Mouse (Mus musculus): ENCODE data around the gene Slc12a4. TPM values are rescaled to one million over a fixed set of nuclear protein-coding genes. Genes with fewer than 3 reads are reported as not detected.
"Not testable (repeated sequence)": the region's sequence is repeated elsewhere in the genome, so short reads cannot be mapped to it uniquely, and the experiment has no call there.

Slc12a4 gene
- 3.7 and 4.4 TPM in 2 replicates for total RNA-seq (2014; fragmentation: Nextera tagmentation)
- total RNA-seq (2017) = 6.6 and 7.2 TPM in 2 replicates
- polyA plus RNA-seq (2012) = 7.4 and 8.7 TPM in 2 replicates

DNA sequence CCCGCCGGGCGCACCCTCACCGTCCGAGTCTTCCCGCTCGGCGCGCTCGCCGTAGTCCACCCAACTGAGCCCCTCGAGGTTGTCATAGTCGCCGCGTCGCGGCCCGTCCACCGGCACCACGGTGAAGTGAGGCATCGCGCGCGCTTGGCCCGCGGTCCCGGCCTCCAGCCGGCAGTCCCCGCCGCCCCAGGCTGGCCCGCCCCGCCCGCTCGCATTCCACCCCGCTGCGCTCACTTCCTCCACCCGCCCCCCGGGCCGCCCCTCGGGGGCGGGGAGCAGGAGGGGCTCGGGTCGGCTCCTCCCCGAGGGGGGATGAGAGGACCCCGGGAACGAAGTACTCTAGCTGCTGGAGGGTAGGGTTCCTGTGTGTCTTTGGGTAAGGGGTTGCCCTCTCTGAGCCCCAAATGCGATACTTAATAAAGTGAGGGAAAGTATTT lies at the start of gene Slc12a4:
Gene Slc12a4 (minus strand): TSS at position 193 of the 437 bp plus-strand sequence.
- peaks cover 33% of the 10 kb centered on the region for H3K36me3 ChIP-seq (replicated peaks)
- no peaks in the 10 kb centered on the region for H3K27me3 ChIP-seq (ENCODE audit: insufficient read depth, low read length)
- TF ChIP-seq GATA1 (IDR thresholded peaks at IDR 0.05; ENCODE audit: borderline replicate concordance, low read length) (no peak), TAL1 (conservative IDR thresholded peaks at IDR 0.05; ENCODE audit: low read depth, low read length) (no peak), POLR2AphosphoS5 (IDR thresholded peaks at IDR 0.05; ENCODE audit: insufficient replicate concordance, low read depth, low read length) (no peak), GATA2 (IDR thresholded peaks at IDR 0.05; ENCODE audit: borderline replicate concordance, low read depth, low read length) (no peak), CTCF (IDR thresholded peaks at IDR 0.05; ENCODE audit: low read depth, low read length) (no peak)
- peak within 1 kb of the TSS; percentile 96 for H3K4me3 ChIP-seq (ENCODE audit: low read depth, low read length)
- DNase-seq (ENCODE audit: low spot score) = peak; percentile 92
- H3K4me1 ChIP-seq (ENCODE audit: insufficient read depth, low read depth, low read length) = peaks cover 48% of the 10 kb centered on the region
- peak; percentile 35; the same call in 1 of the 2 replicates for ATAC-seq (ENCODE audit: extremely low read depth, insufficient number of reproducible peaks, low FRiP score, poor library complexity, severe bottlenecking)
- H3K9me3 ChIP-seq (replicated peaks) = no peaks in the 10 kb centered on the region

DNA sequence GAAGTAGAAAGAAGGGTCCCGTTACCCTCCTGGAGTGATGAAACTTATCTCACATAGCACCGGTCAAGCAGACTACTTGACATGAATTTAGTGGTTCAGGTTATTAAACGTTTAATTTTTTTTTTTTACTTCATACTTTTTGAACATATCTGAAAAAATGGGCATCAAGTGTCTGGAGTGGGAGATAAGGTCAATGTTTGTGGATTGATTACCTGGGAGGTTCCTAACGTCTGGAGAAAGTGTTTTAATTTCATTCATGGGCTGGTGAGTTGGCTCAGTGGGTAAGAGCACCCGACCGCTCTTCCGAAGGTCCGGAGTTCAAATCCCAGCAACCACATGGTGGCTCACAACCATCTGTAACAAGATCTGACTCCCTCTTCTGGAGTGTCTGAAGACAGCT lies 46.3 kb upstream of the Slc12a4 start:
- peak; percentile 46 for DNase-seq (ENCODE audit: low spot score)
- TF ChIP-seq TAL1 (conservative IDR thresholded peaks at IDR 0.05; ENCODE audit: low read depth, low read length) = 0 out of 2 replicates have a peak, but pooled peaks have one; percentile 26
- not testable (repeated sequence) for H3K9me3 ChIP-seq (replicated peaks); H3K27me3 ChIP-seq (ENCODE audit: insufficient read depth, low read length); ATAC-seq (ENCODE audit: extremely low read depth, insufficient number of reproducible peaks, low FRiP score, poor library complexity, severe bottlenecking)
- Histone ChIP-seq H3K4me3 (ENCODE audit: low read depth, low read length) (peak overlapping the region; percentile 99), H3K36me3 (replicated peaks) (peaks cover 46% of the 10 kb centered on the region), H3K4me1 (ENCODE audit: insufficient read depth, low read depth, low read length) (peaks cover 46% of the 10 kb centered on the region)

DNA sequence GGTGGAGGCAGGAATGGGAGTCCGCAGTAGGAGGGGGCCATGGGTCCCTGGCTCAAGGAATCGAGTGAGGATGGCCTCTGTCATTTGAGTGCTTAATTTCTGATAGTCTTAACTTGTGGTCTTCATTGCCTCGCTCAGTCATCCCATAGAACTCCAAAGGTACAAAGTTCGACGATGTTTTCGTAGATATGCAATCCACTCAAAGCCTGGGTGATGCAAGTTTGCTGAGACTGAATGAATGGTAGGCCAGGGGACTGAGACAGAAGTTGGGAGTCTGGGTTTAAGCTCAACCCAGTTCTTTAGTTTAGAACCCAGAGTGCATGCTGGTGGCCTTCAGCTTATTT lies 45.7 kb upstream of the Slc12a4 start, which contains the start of gene Ddx28:
Gene Ddx28 (minus strand): TSS at position 240 of the 344 bp plus-strand sequence.
- Histone ChIP-seq H3K4me1 (ENCODE audit: insufficient read depth, low read depth, low read length) (peaks cover 41% of the 10 kb centered on the region), H3K36me3 (replicated peaks) (peaks cover 41% of the 10 kb centered on the region), H3K4me3 (ENCODE audit: low read depth, low read length) (peak within 1 kb of the TSS; percentile 99), H3K9me3 (replicated peaks) (no peaks in the 10 kb centered on the region), H3K27me3 (ENCODE audit: insufficient read depth, low read length) (no peaks in the 10 kb centered on the region)
- DNase-seq (ENCODE audit: low spot score) (peak; percentile 40), ATAC-seq (ENCODE audit: extremely low read depth, insufficient number of reproducible peaks, low FRiP score, poor library complexity, severe bottlenecking) (no peak)
- TF ChIP-seq GATA1 (IDR thresholded peaks at IDR 0.05; ENCODE audit: borderline replicate concordance, low read length) (no peak), GATA2 (IDR thresholded peaks at IDR 0.05; ENCODE audit: borderline replicate concordance, low read depth, low read length) (no peak), TAL1 (conservative IDR thresholded peaks at IDR 0.05; ENCODE audit: low read depth, low read length) (no peak), POLR2AphosphoS5 (IDR thresholded peaks at IDR 0.05; ENCODE audit: insufficient replicate concordance, low read depth, low read length) (no peak), CTCF (IDR thresholded peaks at IDR 0.05; ENCODE audit: low read depth, low read length) (no peak)

DNA sequence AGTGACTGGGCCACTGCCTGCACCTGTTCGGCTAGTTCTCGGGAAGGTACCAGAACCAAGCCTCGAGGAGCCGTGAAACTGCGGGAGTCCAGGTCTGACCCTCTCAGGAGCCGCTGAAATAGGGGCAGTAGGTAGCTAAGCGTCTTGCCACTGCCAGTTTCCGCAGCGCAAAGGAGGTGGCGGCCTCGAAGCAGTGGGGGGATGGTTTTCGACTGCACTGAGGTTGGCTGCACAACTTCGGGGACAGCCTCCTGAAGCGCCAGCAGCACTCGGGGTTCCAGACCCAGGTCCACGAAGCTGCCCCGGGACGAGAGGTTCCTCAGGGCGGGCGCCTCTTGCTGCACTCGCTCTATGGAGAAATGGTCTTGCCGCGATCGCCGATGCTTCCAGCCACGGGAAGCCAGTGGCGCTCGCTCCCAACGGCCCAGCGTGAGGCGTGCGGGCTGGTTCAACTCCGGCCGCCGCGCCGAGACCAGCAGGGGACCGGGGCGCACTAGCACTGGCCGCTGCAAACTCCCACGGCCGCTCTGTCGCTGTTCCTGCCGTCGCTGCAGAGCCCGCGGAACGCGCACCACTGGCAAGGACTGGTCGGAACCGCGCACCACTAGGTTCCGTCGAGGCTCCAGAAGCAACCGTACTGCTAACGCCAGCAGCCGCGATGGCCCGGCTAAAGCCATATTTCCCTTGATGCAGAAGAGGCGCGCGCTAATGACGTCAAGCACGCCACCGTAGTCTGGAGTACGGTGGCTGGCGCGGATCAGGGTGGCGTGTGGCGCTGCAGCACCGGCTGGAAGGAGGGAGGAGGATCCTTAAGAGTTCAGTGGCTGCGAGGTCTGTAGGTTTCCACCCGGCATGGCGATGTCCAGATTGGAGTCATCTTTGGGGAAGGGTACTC lies 45.1 kb upstream of the Slc12a4 start:
- no peak for TF ChIP-seq GATA2 (IDR thresholded peaks at IDR 0.05; ENCODE audit: borderline replicate concordance, low read depth, low read length)
- TF ChIP-seq TAL1 (conservative IDR thresholded peaks at IDR 0.05; ENCODE audit: low read depth, low read length) = no peak
- TF ChIP-seq CTCF (IDR thresholded peaks at IDR 0.05; ENCODE audit: low read depth, low read length) = no peak
- TF ChIP-seq GATA1 (IDR thresholded peaks at IDR 0.05; ENCODE audit: borderline replicate concordance, low read length) = no peak
- TF ChIP-seq POLR2AphosphoS5 (IDR thresholded peaks at IDR 0.05; ENCODE audit: insufficient replicate concordance, low read depth, low read length) = no peak
- H3K4me1 ChIP-seq (ENCODE audit: insufficient read depth, low read depth, low read length) = peaks cover 36% of the 10 kb centered on the region

DNA sequence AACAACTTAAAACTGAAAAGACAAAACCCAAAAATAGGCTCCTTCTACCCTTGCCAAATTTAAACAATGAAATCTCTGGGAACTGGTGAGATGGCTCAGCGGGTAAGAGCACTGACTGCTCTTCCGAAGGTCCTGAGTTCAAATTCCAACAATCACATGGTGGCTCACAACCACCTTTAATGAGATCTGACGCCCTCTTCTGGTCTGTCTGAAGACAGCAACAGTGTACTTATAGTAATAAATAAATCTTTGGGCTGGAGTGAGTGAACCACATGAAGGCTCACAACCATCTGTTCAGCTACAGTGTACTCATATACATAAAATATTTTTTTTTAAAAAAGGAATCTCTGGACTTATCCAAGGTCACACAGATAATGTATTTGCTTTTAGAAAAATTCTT lies 42.0 kb upstream of the Slc12a4 start:
- H3K4me1 ChIP-seq (ENCODE audit: insufficient read depth, low read depth, low read length) = peaks cover 34% of the 10 kb centered on the region
- not testable (repeated sequence) for H3K27me3 ChIP-seq (ENCODE audit: insufficient read depth, low read length); H3K4me3 ChIP-seq (ENCODE audit: low read depth, low read length); DNase-seq (ENCODE audit: low spot score); H3K9me3 ChIP-seq (replicated peaks); ATAC-seq (ENCODE audit: extremely low read depth, insufficient number of reproducible peaks, low FRiP score, poor library complexity, severe bottlenecking)
- H3K36me3 ChIP-seq (replicated peaks) = peaks cover 20% of the 10 kb centered on the region

More for the DNA sequence above, 45.1 kb upstream of the Slc12a4 start:
- DNase-seq (ENCODE audit: low spot score) (peak; percentile 84), ATAC-seq (ENCODE audit: extremely low read depth, insufficient number of reproducible peaks, low FRiP score, poor library complexity, severe bottlenecking) (peak; percentile 84)
- H3K9me3 ChIP-seq (replicated peaks) = no peaks in the 10 kb centered on the region
- peaks cover 37% of the 10 kb centered on the region for H3K36me3 ChIP-seq (replicated peaks)
- peak overlapping the region; percentile 99 for H3K4me3 ChIP-seq (ENCODE audit: low read depth, low read length)
- H3K27me3 ChIP-seq (ENCODE audit: insufficient read depth, low read length) = no peaks in the 10 kb centered on the region

DNA sequence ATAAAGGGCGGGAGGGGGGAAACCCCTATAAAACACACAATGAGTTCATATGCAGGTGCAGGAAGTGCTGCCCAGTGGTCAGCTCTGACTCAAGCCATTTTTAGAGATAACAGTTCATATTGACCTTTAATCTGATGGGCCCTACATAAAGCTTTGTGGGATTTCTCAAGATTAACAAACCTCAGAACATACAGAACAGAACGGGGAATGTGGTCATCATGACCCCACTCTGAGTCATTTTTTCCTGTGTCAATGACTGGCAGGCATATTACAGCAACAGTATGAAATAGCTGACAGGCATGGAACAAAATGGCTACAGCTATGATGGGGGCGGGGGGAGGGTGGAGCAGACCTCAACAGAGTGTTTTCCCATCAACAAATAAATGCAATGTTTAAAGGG lies 41.2 kb upstream of the Slc12a4 start:
- DNase-seq (ENCODE audit: low spot score) (no peak), ATAC-seq (ENCODE audit: extremely low read depth, insufficient number of reproducible peaks, low FRiP score, poor library complexity, severe bottlenecking) (no peak)
- no peak for TF ChIP-seq POLR2AphosphoS5 (IDR thresholded peaks at IDR 0.05; ENCODE audit: insufficient replicate concordance, low read depth, low read length)
- no peak for TF ChIP-seq CTCF (IDR thresholded peaks at IDR 0.05; ENCODE audit: low read depth, low read length)
- TF ChIP-seq GATA1 (IDR thresholded peaks at IDR 0.05; ENCODE audit: borderline replicate concordance, low read length) = no peak
- TF ChIP-seq TAL1 (conservative IDR thresholded peaks at IDR 0.05; ENCODE audit: low read depth, low read length) = no peak
- no peak for TF ChIP-seq GATA2 (IDR thresholded peaks at IDR 0.05; ENCODE audit: borderline replicate concordance, low read depth, low read length)
- Histone ChIP-seq H3K9me3 (replicated peaks) (no peaks in the 10 kb centered on the region), H3K4me1 (ENCODE audit: insufficient read depth, low read depth, low read length) (peaks cover 34% of the 10 kb centered on the region), H3K36me3 (replicated peaks) (peaks cover 20% of the 10 kb centered on the region), H3K4me3 (ENCODE audit: low read depth, low read length) (no peak overlapping the region), H3K27me3 (ENCODE audit: insufficient read depth, low read length) (peaks cover under 1% of the 10 kb centered on the region; the same call in 1 of the 2 replicates)
